Mouse (Mus musculus) layer of hippocampus, postnatal 14 days (tissue): ENCODE results near the gene Gm2026. TPM values are rescaled to one million over a fixed set of nuclear protein-coding genes. Genes with fewer than 3 reads are reported as not detected.
"Not testable (repeated sequence)": the region's sequence is repeated elsewhere in the genome, so short reads cannot be mapped to it uniquely, and the experiment has no call there.

ENCODE experiments used
- DNase-seq, 2 experiments: peaks; one replicate each; pipeline ENCODE4 v3.0.0; 2021 to 2022; ENCODE audit warnings: low spot score in 2 of 2, mixed read lengths in 1 of 2
- long read RNA-seq, 2 experiments: library from polyadenylated mRNA; stranded (forward); transcript quantifications; one replicate each; pipeline ENCODE4 v2.0.0; 2021
- total RNA-seq, 2 experiments: library from RNA; stranded (reverse); gene quantifications; 2 replicates each; pipeline ENCODE4 v1.2.3; 2021

The Gm2026 gene
- total RNA-seq: 10 to 100 TPM; 51.0 to 52.0 TPM
- long read RNA-seq, experiment 1, partial matches to known transcripts: 0 of 9 reads
- long read RNA-seq, experiment 1, other reads (novel, unspliced or antisense): 6 of 9 reads
- long read RNA-seq, experiment 2, transcript Gm2026-201 (4 exons, 1,621 nt): major isoform, 7 of 11 reads
- long read RNA-seq, experiment 2, partial matches to known transcripts: 0 of 11 reads
- long read RNA-seq, experiment 2, other reads (novel, unspliced or antisense): 4 of 11 reads

DNA sequence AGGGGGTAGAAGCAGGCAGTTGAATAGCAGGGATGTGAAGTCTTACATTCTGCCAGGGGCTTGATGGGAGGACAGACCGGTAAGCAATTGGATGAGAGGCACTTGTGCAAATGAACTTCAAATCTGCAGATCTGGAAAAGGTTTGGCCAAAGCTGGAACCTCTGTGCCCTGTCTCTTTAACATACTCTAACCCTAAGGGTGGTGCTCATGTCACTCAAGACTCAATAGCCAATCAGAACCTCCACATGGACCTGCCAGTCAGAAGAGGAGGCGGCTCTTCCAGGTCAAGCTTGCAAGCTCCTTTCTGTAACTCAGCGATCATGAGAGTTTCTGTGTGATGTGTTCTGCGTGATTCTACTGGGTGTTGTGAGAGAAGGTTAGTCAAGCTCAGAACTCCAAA, at the start of gene Gm2026:
Gm2026 (plus strand) TSS at position 301 of the 400 bp plus-strand sequence.
- not testable (repeated sequence) for DNase-seq

- DNase-seq: not testable (repeated sequence)
Measured at GRCm38 (mm10) chr2:175931000-175931399, 34.1 kb upstream of the Gm2026 start, which contains the start of gene Zfp966. Zfp966 (minus strand) TSS chr2:175931100.

Other genes with a start within 250 kb of the Gm2026 start
- gene Gm2007, start 223.8 kb upstream of the Gm2026 start, total RNA-seq: not detected
- gene Gm14288, start 164.2 kb upstream of the Gm2026 start, total RNA-seq: 10 to 100 TPM in 1 of 2 experiments, 1 to 10 TPM in 1; 8.3 to 10.8 TPM
- 10 to 100 TPM; 54.6 to 60.2 TPM for gene Gm6710, start 96.1 kb upstream of the Gm2026 start, total RNA-seq
- 1 to 10 TPM; 4.7 to 6.1 TPM for gene Zfp966, start 34.2 kb upstream of the Gm2026 start, total RNA-seq
- 1 to 10 TPM; 4.3 to 4.4 TPM for gene Gm2004, start 184.5 kb downstream of the Gm2026 start, total RNA-seq